Mouse (Mus musculus) erythroblast, embryonic 14.5 days (primary cell): ENCODE data around the gene Bptf.

Experiments
- GATA1 ChIP-seq: IDR thresholded peaks from 2 replicates; pipeline ENCODE4 v1.6.1; 2012; ENCODE audit warnings: low read length, inconsistent platforms, mixed read lengths
- TAL1 ChIP-seq: IDR thresholded peaks from 3 replicates; pipeline ENCODE4 v1.6.1; 2012; ENCODE audit warnings: low read length, inconsistent platforms, mixed read lengths

GRCm38 (mm10) chr11:107108892-107109291 lies 23.0 kb downstream of the Bptf start:
- no peak for TF ChIP-seq GATA1
- no peak for TF ChIP-seq TAL1
